Mouse (Mus musculus): Measurements from ENCODE around the gene Zfp759.
"Not testable (repeated sequence)": the region's sequence is repeated elsewhere in the genome, so short reads cannot be mapped to it uniquely, and the experiment has no call there.

Zfp759 gene

DNA sequence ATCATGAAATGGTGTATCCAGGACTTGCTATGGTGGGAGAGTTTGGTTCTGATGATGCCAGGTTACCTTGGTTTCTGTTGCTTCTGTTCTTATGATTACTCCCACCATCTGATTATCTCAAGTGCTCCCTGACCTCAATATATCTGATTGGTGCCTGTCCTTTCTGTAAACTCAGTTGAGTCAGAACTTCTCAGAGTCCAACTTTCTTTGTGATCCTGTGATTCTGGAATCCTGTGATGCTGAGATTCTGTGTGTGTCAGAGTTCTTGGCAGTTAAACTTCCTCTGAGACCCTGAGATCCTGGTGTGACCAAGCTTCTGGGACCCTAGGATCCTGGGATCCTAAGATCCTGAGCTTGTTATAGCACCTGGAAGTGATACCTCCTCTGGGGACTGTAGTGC, at the start of gene Zfp759:
TSS of gene Zfp759 (plus strand) at position 301 of the 400 bp plus-strand sequence.
- DNase-seq = not testable (repeated sequence)

DNA sequence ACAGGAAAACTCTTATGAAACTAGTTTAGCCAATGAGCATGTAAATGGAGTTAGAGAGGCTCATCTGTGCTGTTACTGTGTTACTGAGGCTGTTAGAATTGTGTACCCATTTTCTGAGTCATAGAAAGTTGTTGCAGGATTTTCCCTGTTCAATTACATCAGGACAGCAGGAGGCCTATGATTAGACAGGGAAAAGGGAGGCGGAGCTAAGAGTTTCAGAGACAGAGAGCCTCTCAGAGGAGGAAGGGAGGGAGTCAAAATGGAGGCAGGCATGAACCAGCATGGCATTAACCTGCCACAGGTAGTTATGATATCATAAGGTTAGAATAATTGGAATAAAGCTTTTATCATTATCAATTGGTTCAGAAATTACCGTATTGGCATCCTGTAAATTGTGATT, 48.7 kb upstream of the Zfp759 start:
- DNase-seq = no peak

DNA sequence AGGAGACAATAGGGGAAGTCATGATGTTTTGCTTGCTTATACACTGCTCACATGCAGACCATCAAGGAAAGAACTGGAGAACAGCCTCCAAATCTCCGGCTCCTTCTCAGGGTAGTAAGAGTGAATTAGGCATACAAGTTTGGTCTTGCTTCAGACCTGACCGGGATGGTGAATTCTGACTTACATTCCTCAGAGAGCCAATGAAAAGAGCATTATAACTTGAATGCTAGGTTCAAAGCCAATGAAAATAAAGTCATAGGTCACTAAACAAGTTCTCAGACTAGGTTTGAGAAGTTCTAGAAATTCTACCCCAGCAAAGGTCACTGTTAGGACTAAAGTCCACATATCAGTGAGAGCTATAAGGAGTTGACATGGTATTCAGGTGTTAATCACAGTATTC, 44.2 kb upstream of the Zfp759 start:
- no peak for DNase-seq

DNA sequence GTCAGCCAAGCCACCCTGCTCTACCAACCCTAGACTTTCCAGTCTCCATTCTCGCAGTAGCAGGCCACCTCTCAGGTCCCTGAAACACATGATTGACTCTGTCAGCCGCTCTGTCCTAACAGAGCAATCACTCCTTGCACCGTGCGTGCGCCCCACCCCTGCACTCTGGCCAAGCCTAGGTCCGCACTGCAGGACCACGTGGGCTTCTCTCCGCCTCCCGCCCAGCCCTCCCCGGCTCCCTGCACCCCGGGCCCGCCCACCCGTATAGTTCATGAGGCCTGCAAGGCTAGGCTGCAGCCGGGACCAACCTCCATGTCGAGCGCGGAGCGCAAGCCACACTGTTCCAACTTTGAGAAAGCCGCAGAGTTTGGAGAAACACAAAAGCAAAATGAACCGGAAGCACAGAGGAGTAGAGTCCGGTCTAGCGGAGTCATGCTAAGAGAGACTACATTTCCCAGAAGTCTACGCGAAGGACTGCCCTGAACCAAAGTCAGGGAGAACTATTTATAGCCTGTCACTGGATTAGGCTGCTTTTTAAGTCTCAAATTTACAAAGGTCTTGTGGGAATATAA, 40.2 kb upstream of the Zfp759 start:
- DNase-seq = peak; percentile 77

DNA sequence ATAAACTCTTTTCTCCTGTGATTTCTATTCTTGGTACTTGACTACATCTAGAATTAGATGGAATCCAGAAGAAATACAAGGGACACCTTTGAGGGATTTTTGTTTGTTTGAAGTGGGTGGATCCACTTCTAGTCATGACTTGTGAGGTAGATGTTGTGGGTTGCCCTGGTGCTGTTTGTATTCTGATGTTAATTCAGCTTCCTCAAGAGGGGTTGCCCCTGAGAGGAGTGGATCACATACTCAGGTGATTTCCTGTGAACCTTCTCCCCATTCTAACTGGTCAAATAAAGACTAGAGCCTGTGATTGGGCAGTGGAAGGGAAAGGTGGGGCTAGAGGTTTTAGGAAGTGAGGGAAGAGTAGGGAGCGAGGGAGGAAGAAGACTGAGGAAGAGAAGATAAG, 39.5 kb upstream of the Zfp759 start:
- DNase-seq = no peak

DNA sequence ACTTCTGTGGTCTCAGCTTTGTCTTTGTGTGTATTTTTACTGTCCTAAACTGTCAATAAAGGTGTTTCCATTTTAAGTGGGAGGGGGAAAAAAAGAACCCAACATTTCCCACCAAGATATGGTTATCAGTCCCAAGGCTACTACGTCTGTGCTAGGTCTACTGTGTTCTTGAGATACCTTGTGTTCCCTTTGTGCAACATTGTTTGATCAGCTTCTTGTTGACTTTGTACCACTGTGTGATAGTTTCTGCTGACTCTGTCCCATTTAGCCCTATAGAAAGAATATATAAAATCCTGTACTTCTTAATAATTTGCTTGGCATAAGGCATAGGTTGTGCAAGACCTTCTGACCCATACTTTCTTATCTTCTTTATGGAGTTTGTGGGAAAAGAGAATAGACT, 31.3 kb upstream of the Zfp759 start:
- no peak for DNase-seq

DNA sequence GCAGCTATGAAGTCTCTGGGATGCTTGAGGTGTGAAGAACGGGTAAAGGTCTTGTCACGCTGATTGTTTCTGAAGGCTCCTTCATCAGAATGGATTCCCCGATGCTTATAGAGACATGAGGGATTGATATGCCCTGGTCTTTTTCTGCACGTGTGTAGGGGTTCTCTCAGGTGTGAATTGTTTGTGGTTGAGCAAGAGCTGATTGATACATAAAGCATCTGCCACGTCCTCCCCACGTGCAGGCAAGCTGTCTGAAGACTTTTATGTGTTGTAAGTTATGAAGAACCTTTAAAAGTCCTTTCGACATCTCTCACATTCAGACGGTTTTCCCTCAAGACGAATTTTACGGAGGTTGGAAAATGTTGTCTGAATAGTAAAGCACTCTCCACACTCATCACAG, 23.6 kb upstream of the Zfp759 start, which contains the start of gene Zfp708:
TSS of gene Zfp708 (minus strand) at position 101 of the 400 bp plus-strand sequence.
- no peak for DNase-seq

DNA sequence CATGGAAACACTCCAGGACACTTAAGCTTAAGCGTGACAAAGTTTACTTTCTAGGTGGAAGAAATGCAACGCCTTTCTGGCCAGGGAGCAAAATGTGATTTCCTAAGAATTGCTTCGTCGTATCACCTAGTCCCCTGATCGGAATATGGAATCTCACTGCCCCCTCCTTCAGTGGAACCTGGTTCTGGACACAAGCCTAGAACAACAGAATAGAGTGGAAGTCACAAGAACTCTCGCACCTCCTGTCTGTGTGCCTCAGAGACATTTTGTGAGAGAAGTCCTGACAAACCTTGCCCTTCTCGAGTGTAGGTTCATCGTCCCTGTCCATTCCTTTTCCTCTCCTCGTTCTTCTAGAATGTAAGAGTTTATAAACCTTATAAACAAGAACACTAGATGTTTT, 13.8 kb upstream of the Zfp759 start:
- no peak for DNase-seq

DNA sequence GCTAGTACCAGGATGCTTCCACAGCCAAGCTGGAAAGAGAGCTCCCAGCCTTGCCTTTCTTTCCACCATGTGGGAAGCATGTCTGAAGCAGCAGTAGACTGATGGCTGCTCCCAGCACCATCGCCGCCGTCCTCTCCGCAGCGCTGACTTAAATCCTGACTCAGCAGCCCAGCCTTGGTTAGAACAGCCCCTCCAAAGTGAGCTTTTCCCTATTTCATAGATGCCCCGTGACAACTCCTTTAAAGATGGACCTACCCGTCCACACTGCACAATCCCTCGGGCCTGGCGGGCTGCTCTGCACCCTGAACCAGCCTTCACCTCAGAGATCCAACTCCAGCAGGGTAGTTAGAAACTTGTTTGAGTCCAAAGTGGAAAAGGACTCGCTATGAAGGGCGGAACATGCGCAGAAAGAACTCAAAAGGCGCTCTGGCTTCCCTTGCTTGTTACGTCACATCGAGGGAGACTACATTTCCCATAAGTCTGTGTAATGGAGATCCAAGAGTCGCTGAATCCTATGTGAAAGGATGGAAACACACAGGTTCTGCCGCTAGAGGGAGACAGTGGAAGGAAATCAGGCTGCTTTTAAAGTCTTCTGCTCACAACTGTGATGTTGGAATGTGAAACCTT, 13.2 kb upstream of the Zfp759 start, which contains the start of gene Gm28557:
TSS of gene Gm28557 (minus strand) at position 411 of the 627 bp plus-strand sequence.
- DNase-seq = peak; percentile 97

DNA sequence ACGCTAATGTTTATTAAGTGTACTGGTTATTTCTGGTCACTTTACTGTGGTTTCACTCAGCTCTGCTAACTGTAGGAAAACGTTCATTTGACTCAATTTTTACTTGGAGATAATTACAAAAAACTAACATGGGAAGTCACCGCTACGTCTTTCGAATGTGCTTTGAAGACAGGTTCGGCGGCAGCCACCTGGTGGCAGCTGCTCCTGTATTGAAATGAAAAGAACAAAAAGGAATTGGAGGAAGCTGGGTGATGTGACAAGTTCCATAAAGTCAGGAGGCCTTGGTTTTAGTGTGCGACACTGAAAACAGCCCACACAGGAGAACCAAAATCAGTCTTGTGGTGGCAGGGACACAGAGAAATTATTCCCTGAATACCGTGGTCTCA, 12.6 kb upstream of the Zfp759 start:
- DNase-seq = no peak

DNA sequence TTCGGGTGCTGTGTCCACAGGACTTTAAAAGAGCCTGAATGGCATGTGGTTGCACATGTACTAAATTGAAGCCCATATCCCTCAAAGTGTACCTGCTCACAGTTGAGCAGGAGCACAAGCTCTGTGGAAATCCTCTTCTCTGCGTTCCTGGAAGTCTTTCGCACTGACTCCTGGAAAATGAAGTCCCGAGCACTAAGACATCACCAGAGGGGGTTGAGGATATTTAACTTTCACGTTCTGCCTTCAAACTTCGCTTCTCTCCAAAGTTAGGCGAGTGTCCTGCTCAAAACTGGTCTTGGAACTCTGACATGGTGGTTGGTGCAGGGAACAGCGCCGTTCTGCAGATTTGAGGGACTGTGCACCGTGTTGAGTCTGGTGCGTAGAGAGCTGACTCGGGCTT, 9.4 kb upstream of the Zfp759 start:
- DNase-seq = no peak

DNA sequence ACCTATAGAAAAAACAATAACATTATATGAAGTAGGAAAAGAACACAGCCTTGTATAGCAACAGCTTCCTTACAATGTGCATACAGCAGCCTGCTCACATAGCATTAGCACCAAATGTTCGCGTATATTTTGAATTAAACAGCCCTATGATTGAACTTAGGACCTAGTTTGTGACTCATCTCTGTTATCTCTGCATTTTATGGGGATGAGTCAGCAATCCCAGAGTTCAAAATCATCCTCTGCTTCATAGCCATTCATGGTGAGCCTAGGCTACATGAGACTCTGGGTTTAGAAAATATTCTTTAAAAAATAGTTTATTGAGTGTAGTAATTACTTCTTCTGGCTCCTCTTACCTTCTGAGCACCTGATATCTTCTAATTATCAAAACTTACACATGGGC, 8.2 kb upstream of the Zfp759 start:
- DNase-seq = no peak

DNA sequence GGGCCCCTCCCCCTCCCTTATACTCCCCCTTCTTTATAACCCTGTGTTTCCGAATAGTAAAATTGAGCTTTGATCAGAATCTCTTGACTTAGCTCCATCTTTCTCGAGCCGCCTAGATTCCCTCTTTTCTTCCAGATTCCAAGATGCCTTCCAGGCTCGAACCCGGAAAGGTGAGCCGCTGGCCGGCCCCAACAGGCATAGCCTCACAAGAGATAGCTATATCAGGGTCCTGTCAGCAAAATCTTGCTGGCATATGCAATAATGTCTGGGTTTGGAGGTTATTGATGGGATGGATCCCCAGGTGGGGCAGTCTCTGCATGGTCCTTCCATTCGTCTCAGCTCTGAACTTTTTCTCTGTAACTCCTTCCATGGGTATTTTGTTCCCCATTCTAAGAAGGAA, 5.3 kb upstream of the Zfp759 start, which contains the start of gene Rslcan18:
TSS of gene Rslcan18 (minus strand) at position 101 of the 400 bp plus-strand sequence.
- DNase-seq = not testable (repeated sequence)

DNA sequence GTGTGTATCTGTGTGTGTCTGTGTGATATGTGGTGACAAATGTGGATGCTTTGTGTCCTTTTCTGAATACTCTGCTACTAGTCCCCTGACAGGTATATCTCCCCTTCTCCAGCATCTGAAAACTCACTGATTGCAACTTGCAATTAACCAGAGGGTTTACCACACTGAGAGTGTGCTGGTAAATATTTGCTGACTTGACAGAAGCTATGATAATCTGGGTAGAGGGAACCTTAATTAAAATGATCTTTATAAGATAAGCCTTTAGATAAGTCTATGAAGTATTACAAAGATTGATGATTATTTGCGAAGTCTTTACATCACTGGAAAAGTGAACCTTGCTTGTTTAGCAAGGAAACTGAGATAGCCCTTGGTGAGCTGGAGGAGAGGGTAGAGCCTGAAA, 3.0 kb downstream of the Zfp759 start:
- DNase-seq = no peak

DNA sequence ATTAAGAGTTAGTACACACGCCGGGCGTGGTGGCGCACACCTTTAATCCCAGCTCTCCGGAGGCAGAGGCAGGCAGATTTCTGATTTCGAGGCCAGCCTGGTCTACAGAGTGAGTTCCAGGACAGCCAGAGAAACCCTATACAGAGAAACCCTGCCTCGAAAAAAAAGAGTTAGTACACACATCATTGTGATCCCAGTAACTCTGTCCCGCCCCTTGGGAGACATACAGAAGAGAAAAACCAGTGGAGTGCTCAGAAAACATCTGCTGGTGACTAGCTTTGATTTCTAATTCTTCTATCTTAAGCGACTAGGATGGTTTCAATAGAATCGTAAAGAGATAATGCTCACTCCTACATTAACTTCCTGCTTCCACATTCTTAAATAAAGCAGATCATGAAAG, 6.0 kb downstream of the Zfp759 start:
- DNase-seq = not testable (repeated sequence)

DNA sequence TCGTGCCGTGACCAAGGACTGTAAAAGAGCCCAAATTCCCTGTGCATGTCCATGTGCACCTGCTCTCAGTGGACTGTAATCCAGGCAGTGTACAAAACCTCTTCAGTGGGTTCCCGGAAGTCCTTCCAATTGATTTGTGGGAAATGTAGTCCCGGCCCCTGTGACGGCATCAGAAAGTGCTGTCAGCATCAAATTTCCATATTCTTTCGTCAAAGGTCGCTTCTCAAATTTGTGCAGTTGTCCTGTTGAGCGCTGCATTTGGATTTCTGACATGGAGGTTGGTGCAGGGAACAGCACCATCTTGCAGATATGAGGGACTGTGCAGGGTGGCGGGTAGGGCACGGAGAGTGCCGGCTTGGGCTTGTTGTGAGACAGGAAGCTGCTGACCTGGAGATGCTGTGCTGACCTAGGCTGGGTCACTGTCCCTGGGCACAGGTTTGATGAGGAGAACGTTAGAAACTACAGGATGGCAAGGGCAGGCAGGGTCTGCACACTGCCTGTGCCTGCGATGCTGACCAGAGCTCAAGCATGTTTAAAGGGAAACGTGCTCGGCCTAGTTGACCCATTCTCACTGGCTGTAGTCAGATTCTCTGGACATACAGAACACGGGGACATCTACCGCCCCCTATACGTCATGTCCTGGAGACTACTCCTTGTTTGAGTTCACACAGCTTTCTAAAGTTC, 6.7 kb downstream of the Zfp759 start:
- peak; percentile 90 for DNase-seq

DNA sequence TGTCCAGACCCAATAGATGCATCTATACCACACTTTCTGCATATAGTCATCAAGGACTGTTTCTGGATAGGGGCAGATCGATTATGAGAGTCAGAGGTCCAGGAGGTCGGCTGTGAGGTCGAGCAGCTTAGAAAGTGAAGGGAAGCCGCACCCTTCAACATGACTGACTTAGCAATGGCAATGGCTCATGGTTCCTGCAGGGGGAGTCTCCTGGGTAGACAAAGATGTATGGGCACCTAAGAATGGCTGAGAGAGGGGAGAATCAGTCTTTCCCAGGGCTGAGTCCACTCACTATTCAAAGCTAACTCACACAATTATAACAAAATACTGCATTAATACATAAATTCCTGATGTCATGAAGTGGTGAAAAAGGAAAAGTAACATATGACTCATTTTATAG, 44.7 kb downstream of the Zfp759 start:
- not testable (repeated sequence) for DNase-seq

DNA sequence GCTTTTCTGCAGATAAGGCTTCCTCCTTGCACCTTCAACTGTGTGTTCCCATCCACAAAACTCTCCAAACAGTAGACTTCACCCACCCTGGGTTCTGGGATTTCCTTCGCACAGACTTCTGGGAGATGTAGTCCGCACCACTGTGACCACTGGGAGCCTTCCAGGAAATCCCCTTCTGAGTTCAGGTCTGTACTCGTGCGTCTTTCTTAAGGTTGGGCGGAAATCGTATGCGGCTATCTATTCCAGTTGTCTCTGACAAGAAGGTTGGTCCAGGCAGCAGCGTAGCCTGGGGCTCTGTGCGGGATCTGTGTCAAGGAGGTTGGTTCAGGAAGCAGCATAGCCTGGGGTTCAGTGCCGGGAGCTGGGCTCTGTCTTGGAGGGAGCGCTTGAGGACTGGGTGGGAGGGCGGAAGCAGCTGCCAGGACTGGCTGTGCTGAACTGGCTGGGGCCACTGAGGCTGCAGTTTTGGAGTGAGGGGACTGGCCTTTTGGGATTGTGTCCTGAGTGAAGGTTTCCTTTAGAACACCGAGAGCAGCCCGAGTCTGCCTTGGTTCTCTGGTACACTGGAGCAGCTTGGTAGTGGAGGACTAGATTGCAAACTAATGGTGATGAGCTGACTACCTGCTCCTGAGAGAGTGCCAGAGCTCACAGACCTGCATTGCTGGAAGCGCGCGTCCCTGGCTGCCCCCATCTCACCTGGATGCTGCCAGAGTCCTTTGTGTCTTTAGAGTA, 51.7 kb downstream of the Zfp759 start, which contains the start of gene Rsl1:
TSS of gene Rsl1 (plus strand) at position 192 of the 732 bp plus-strand sequence.
- DNase-seq = peak; percentile 64

DNA sequence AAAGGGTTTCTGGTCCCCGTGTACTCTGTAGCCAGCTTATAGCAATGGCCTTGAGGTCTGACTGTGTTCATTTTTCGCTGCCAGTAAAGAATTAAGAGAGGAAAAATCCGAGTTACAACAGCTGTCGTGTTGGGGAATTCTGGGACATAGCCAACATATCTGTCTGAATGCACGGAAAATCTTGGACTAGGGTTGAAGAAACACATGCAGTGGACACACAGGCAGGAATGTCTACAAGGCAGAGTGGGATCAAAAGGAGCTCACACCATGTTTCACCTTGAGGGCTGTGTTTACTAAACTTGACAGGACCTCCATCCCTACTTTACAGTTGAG, 52.2 kb downstream of the Zfp759 start:
- DNase-seq = no peak

Measured in layer of hippocampus, adult 9-11 months (tissue).